Mouse (Mus musculus) lung, adult 2 months (tissue): ENCODE measurements around the gene Cntnap2.

ENCODE experiments used
- CTCF ChIP-seq: fragments of 200-500 bp; IDR thresholded peaks from 2 replicates; pipeline ENCODE4 v1.5.1; 2011; ENCODE audit warnings: mild to moderate bottlenecking, low read length, control low read depth; ENCODE audit not compliant: insufficient read depth
- POLR2A ChIP-seq: fragments of 200-500 bp; IDR thresholded peaks from 2 replicates; pipeline ENCODE4 v1.6.1; 2011; ENCODE audit warnings: low read depth, mild to moderate bottlenecking, control low read depth, low read length, borderline replicate concordance; ENCODE audit errors: extremely low read depth

DNA sequence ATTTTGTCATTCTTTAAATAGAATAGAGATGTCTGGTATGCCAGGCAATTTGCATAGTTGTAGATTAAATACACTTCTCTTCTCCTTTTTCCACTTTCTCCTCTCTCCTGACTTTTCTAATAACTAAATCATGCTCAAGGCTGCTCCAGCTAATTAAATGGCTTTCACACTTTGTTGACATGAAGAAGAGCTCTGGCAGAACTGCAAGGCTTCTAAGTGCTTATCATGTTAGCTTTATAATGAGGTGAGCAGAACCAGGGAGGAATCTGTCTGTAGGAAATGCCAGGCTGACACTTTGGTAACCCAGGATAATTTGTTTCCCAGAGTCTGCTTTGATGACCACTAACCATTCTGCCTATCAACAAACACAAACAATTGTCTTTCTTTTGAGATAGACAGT, 2222.4 kb downstream of the Cntnap2 start:
- TF ChIP-seq POLR2A (no peak), CTCF (no peak)
